Mouse (Mus musculus): ENCODE data around the gene Cenps. TPM values are rescaled to one million over a fixed set of nuclear protein-coding genes. Genes with fewer than 3 reads are reported as not detected.
A peak's percentile ranks its signal among the peaks of the same experiment; 100 is the strongest.

The Cenps gene
- polyA plus RNA-seq, 1 experiment from 2014 or later: 53.7 TPM

- peak overlapping the region; percentile 81 for H3K9ac ChIP-seq (ENCODE audit: low read length)
- ATAC-seq (ENCODE audit: insufficient number of reproducible peaks, low FRiP score, low TSS enrichment, low read depth): no peak
- H3K27me3 ChIP-seq (ENCODE audit: control insufficient read depth, insufficient read depth, low read length): no peaks in the 10 kb centered on the region
- H3K4me2 ChIP-seq (ENCODE audit: low read depth, severe bottlenecking): peak overlapping the region; percentile 85
- no peak overlapping the region for H3K27ac ChIP-seq (replicated peaks; ENCODE audit: low read depth, low read length)
- H3K4me3 ChIP-seq (ENCODE audit: low read depth, low read length): peak overlapping the region; percentile 96
- H3K4me1 ChIP-seq (ENCODE audit: control insufficient read depth, insufficient read depth, low read length): peaks cover 7% of the 10 kb centered on the region; the same call in 1 of the 2 replicates
- H3K36me3 ChIP-seq (ENCODE audit: control insufficient read depth, insufficient read depth, low read length): peaks cover 3% of the 10 kb centered on the region; the same call in 1 of the 2 replicates
- no peaks in the 10 kb centered on the region for H3K9me3 ChIP-seq (ENCODE audit: control insufficient read depth, low read length)
- no peak for DNase-seq (ENCODE audit: low spot score)
- 16% methylated on average over 11 of the region's 11 CpGs for WGBS
These were observed 38.9 kb downstream of the Cenps start for GRCm38 (mm10) chr4:149098571-149098970.

GRCm38 (mm10) chr4:149097956-149098355 lies 39.5 kb downstream of the Cenps start:
- H3K4me1 ChIP-seq (ENCODE audit: control insufficient read depth, insufficient read depth, low read length): peaks cover 7% of the 10 kb centered on the region; the same call in 1 of the 2 replicates
- no peaks in the 10 kb centered on the region for H3K9me3 ChIP-seq (ENCODE audit: control insufficient read depth, low read length)
- no peaks in the 10 kb centered on the region for H3K27me3 ChIP-seq (ENCODE audit: control insufficient read depth, insufficient read depth, low read length)
- 77% methylated on average over 3 of the region's 3 CpGs for WGBS
- H3K27ac ChIP-seq (replicated peaks; ENCODE audit: low read depth, low read length): no peak overlapping the region
- no peak overlapping the region; the same call in 1 of the 2 replicates for H3K4me3 ChIP-seq (ENCODE audit: low read depth, low read length)
- H3K36me3 ChIP-seq (ENCODE audit: control insufficient read depth, insufficient read depth, low read length): peaks cover 3% of the 10 kb centered on the region; the same call in 1 of the 2 replicates
- H3K9ac ChIP-seq (ENCODE audit: low read length): no peak overlapping the region
- ATAC-seq (ENCODE audit: insufficient number of reproducible peaks, low FRiP score, low TSS enrichment, low read depth) (no peak), DNase-seq (ENCODE audit: low spot score) (no peak)
- H3K4me2 ChIP-seq (ENCODE audit: low read depth, severe bottlenecking): peak overlapping the region; percentile 85

- no peak for DNase-seq (ENCODE audit: low spot score)
- no peak overlapping the region for H3K4me3 ChIP-seq (ENCODE audit: low read depth, low read length)
- WGBS: 86% methylated on average over 8 of the region's 8 CpGs
- no peak overlapping the region for H3K9ac ChIP-seq (ENCODE audit: low read length)
- no peak overlapping the region for H3K27ac ChIP-seq (replicated peaks; ENCODE audit: low read depth, low read length)
- no peaks in the 10 kb centered on the region for H3K9me3 ChIP-seq (ENCODE audit: control insufficient read depth, low read length)
- H3K4me2 ChIP-seq (ENCODE audit: low read depth, severe bottlenecking): no peak overlapping the region
- no peak for ATAC-seq (ENCODE audit: insufficient number of reproducible peaks, low FRiP score, low TSS enrichment, low read depth)
- no peaks in the 10 kb centered on the region for H3K4me1 ChIP-seq (ENCODE audit: control insufficient read depth, insufficient read depth, low read length)
- no peaks in the 10 kb centered on the region for H3K27me3 ChIP-seq (ENCODE audit: control insufficient read depth, insufficient read depth, low read length)
- H3K36me3 ChIP-seq (ENCODE audit: control insufficient read depth, insufficient read depth, low read length): peaks cover 3% of the 10 kb centered on the region; the same call in 1 of the 2 replicates
These were observed 46.1 kb downstream of the Cenps start for GRCm38 (mm10) chr4:149091364-149091763.

- no peaks in the 10 kb centered on the region for H3K4me1 ChIP-seq (ENCODE audit: control insufficient read depth, insufficient read depth, low read length)
- no peaks in the 10 kb centered on the region for H3K27me3 ChIP-seq (ENCODE audit: control insufficient read depth, insufficient read depth, low read length)
- no peak overlapping the region for H3K9ac ChIP-seq (ENCODE audit: low read length)
- WGBS: 79% methylated on average over 5 of the region's 5 CpGs
- DNase-seq (ENCODE audit: low spot score) (no peak), ATAC-seq (ENCODE audit: insufficient number of reproducible peaks, low FRiP score, low TSS enrichment, low read depth) (no peak)
- no peak overlapping the region for H3K4me2 ChIP-seq (ENCODE audit: low read depth, severe bottlenecking)
- H3K9me3 ChIP-seq (ENCODE audit: control insufficient read depth, low read length): no peaks in the 10 kb centered on the region
- H3K36me3 ChIP-seq (ENCODE audit: control insufficient read depth, insufficient read depth, low read length): no peaks in the 10 kb centered on the region
- H3K4me3 ChIP-seq (ENCODE audit: low read depth, low read length): no peak overlapping the region
- no peak overlapping the region for H3K27ac ChIP-seq (replicated peaks; ENCODE audit: low read depth, low read length)
These were observed 52.0 kb downstream of the Cenps start for GRCm38 (mm10) chr4:149085381-149085780.

- WGBS: 86% methylated on average over 17 of the region's 17 CpGs
- no peak overlapping the region for H3K9ac ChIP-seq (ENCODE audit: low read length)
- H3K36me3 ChIP-seq (ENCODE audit: control insufficient read depth, insufficient read depth, low read length): no peaks in the 10 kb centered on the region
- no peak overlapping the region for H3K4me2 ChIP-seq (ENCODE audit: low read depth, severe bottlenecking)
- H3K4me3 ChIP-seq (ENCODE audit: low read depth, low read length): no peak overlapping the region
- no peak for DNase-seq (ENCODE audit: low spot score)
- H3K27ac ChIP-seq (replicated peaks; ENCODE audit: low read depth, low read length): no peak overlapping the region
- H3K4me1 ChIP-seq (ENCODE audit: control insufficient read depth, insufficient read depth, low read length): no peaks in the 10 kb centered on the region
- no peaks in the 10 kb centered on the region for H3K9me3 ChIP-seq (ENCODE audit: control insufficient read depth, low read length)
- no peak for ATAC-seq (ENCODE audit: insufficient number of reproducible peaks, low FRiP score, low TSS enrichment, low read depth)
- no peaks in the 10 kb centered on the region for H3K27me3 ChIP-seq (ENCODE audit: control insufficient read depth, insufficient read depth, low read length)
These were observed 55.9 kb downstream of the Cenps start for GRCm38 (mm10) chr4:149081528-149081927.

GRCm38 (mm10) chr4:149080111-149080510 lies 57.3 kb downstream of the Cenps start:
- WGBS: 91% methylated on average over 8 of the region's 8 CpGs
- no peak for DNase-seq (ENCODE audit: low spot score)
- H3K9ac ChIP-seq (ENCODE audit: low read length): no peak overlapping the region

GRCm38 (mm10) chr4:149079629-149080028 lies 57.8 kb downstream of the Cenps start:
- no peak overlapping the region for H3K27ac ChIP-seq (replicated peaks; ENCODE audit: low read depth, low read length)
- DNase-seq (ENCODE audit: low spot score): no peak
- H3K4me3 ChIP-seq (ENCODE audit: low read depth, low read length): no peak overlapping the region
- no peaks in the 10 kb centered on the region for H3K27me3 ChIP-seq (ENCODE audit: control insufficient read depth, insufficient read depth, low read length)
- ATAC-seq (ENCODE audit: insufficient number of reproducible peaks, low FRiP score, low TSS enrichment, low read depth): no peak
- no peaks in the 10 kb centered on the region for H3K9me3 ChIP-seq (ENCODE audit: control insufficient read depth, low read length)
- H3K36me3 ChIP-seq (ENCODE audit: control insufficient read depth, insufficient read depth, low read length): peaks cover 2% of the 10 kb centered on the region; the same call in 1 of the 2 replicates
- H3K9ac ChIP-seq (ENCODE audit: low read length): no peak overlapping the region
- H3K4me2 ChIP-seq (ENCODE audit: low read depth, severe bottlenecking): no peak overlapping the region
- 82% methylated on average over 6 of the region's 6 CpGs for WGBS
- no peaks in the 10 kb centered on the region for H3K4me1 ChIP-seq (ENCODE audit: control insufficient read depth, insufficient read depth, low read length)

More at GRCm38 (mm10) chr4:149080111-149080510, 57.3 kb downstream of the Cenps start:
- no peak overlapping the region for H3K27ac ChIP-seq (replicated peaks; ENCODE audit: low read depth, low read length)
- ATAC-seq (ENCODE audit: insufficient number of reproducible peaks, low FRiP score, low TSS enrichment, low read depth): no peak
- H3K27me3 ChIP-seq (ENCODE audit: control insufficient read depth, insufficient read depth, low read length): no peaks in the 10 kb centered on the region
- H3K9me3 ChIP-seq (ENCODE audit: control insufficient read depth, low read length): no peaks in the 10 kb centered on the region
- H3K4me1 ChIP-seq (ENCODE audit: control insufficient read depth, insufficient read depth, low read length): no peaks in the 10 kb centered on the region
- H3K4me2 ChIP-seq (ENCODE audit: low read depth, severe bottlenecking): no peak overlapping the region
- H3K36me3 ChIP-seq (ENCODE audit: control insufficient read depth, insufficient read depth, low read length): peaks cover 2% of the 10 kb centered on the region; the same call in 1 of the 2 replicates
- no peak overlapping the region for H3K4me3 ChIP-seq (ENCODE audit: low read depth, low read length)

GRCm38 (mm10) chr4:149078261-149078660 lies 59.2 kb downstream of the Cenps start:
- Histone ChIP-seq H3K27me3 (ENCODE audit: control insufficient read depth, insufficient read depth, low read length) (no peaks in the 10 kb centered on the region), H3K27ac (replicated peaks; ENCODE audit: low read depth, low read length) (no peak overlapping the region), H3K4me1 (ENCODE audit: control insufficient read depth, insufficient read depth, low read length) (no peaks in the 10 kb centered on the region), H3K4me3 (ENCODE audit: low read depth, low read length) (no peak overlapping the region), H3K36me3 (ENCODE audit: control insufficient read depth, insufficient read depth, low read length) (peaks cover 2% of the 10 kb centered on the region; the same call in 1 of the 2 replicates), H3K9me3 (ENCODE audit: control insufficient read depth, low read length) (no peaks in the 10 kb centered on the region), H3K4me2 (ENCODE audit: low read depth, severe bottlenecking) (no peak overlapping the region), H3K9ac (ENCODE audit: low read length) (no peak overlapping the region)
- DNase-seq (ENCODE audit: low spot score) (no peak), ATAC-seq (ENCODE audit: insufficient number of reproducible peaks, low FRiP score, low TSS enrichment, low read depth) (no peak)
- 63% methylated on average over 4 of the region's 4 CpGs for WGBS

Data from limb, embryonic 11.5 days (tissue).